Mouse (Mus musculus): Measurements from ENCODE around the gene Lmln. TPM values are rescaled to one million over a fixed set of nuclear protein-coding genes. Genes with fewer than 3 reads are reported as not detected.
"Not testable (repeated sequence)": the region's sequence is repeated elsewhere in the genome, so short reads cannot be mapped to it uniquely, and the experiment has no call there.

Lmln gene
- total RNA-seq, 2 experiments from 2014 or later, result 0.66 to 8.1 TPM

- 0 out of 2 replicates have a peak, but pooled peaks have one; percentile 46 for ATAC-seq (replicated peaks; ENCODE audit: low FRiP score, low TSS enrichment, poor library complexity, severe bottlenecking)
These were observed 108.6 kb downstream of the Lmln start for GRCm38 (mm10) chr16:33170716-33171587.

GRCm38 (mm10) chr16:33171800-33172199, 109.5 kb downstream of the Lmln start:
- ATAC-seq (replicated peaks; ENCODE audit: low FRiP score, low TSS enrichment, poor library complexity, severe bottlenecking), result no peak

- no peak for ATAC-seq (replicated peaks; ENCODE audit: low FRiP score, low TSS enrichment, poor library complexity, severe bottlenecking)
These were observed 110.8 kb downstream of the Lmln start for GRCm38 (mm10) chr16:33173151-33173550.

- ATAC-seq (replicated peaks; ENCODE audit: low FRiP score, low TSS enrichment, poor library complexity, severe bottlenecking), result no peak
These were observed 112.4 kb downstream of the Lmln start for GRCm38 (mm10) chr16:33174695-33175094.

- ATAC-seq (replicated peaks; ENCODE audit: low FRiP score, low TSS enrichment, poor library complexity, severe bottlenecking), result not testable (repeated sequence)
These were observed 114.5 kb downstream of the Lmln start for GRCm38 (mm10) chr16:33176831-33177230.

Other genes starting within 250 kb of the Lmln start
- gene Fyttd1, start 185.0 kb upstream of the Lmln start, total RNA-seq (2014; fragmentation: Nextera tagmentation), result 23.3 and 25.4 TPM in 2 replicates
- 48.8 and 69.4 TPM in 2 replicates for gene Fyttd1, start 185.0 kb upstream of the Lmln start, total RNA-seq (2017)
- 5.1 and 6.6 TPM in 2 replicates for gene Rubcn, start 184.8 kb upstream of the Lmln start, total RNA-seq (2014; fragmentation: Nextera tagmentation)
- 4.0 and 6.1 TPM in 2 replicates for gene Rubcn, start 184.8 kb upstream of the Lmln start, total RNA-seq (2017)
- 15.6 and 27.2 TPM in 2 replicates for gene Lrch3, start 148.4 kb upstream of the Lmln start, total RNA-seq (2014; fragmentation: Nextera tagmentation)
- gene Lrch3, start 148.4 kb upstream of the Lmln start, total RNA-seq (2017), result 13.1 and 25.3 TPM in 2 replicates
- 1.4 TPM in 1 of 2 replicates, not detected in the other for gene Iqcg, start 6.3 kb upstream of the Lmln start, total RNA-seq (2014; fragmentation: Nextera tagmentation)
- 0.04 and 0.89 TPM in 2 replicates for gene Iqcg, start 6.3 kb upstream of the Lmln start, total RNA-seq (2017)
- gene Rpl35a, start 6.1 kb upstream of the Lmln start, total RNA-seq (2014; fragmentation: Nextera tagmentation), result 3,282 and 3,383 TPM in 2 replicates
- 1,974 and 2,153 TPM in 2 replicates for gene Rpl35a, start 6.1 kb upstream of the Lmln start, total RNA-seq (2017)
- 7.4 and 10.7 TPM in 2 replicates for gene Osbpl11, start 122.5 kb downstream of the Lmln start, total RNA-seq (2014; fragmentation: Nextera tagmentation)
- gene Osbpl11, start 122.5 kb downstream of the Lmln start, total RNA-seq (2017), result 10.9 and 12.5 TPM in 2 replicates
- gene Snx4, start 188.9 kb downstream of the Lmln start, total RNA-seq (2014; fragmentation: Nextera tagmentation), result 24.0 and 36.4 TPM in 2 replicates
- gene Snx4, start 188.9 kb downstream of the Lmln start, total RNA-seq (2017), result 47.9 and 56.7 TPM in 2 replicates

All from megakaryocyte-erythroid progenitor cell, adult 5-6 weeks (primary cell).